Mouse (Mus musculus) embryonic facial prominence, embryonic 15.5 days (tissue): ENCODE data around the gene Aqp5. TPM values are rescaled to one million over a fixed set of nuclear protein-coding genes. Genes with fewer than 3 reads are reported as not detected.

Source experiments
- ATAC-seq: fragments of 200-750 bp; cut with Nextera tagmentation; 2 replicates; pipeline ENCODE4 v1.8.0; 2017; ENCODE audit warnings: low read depth, moderate TSS enrichment; ENCODE audit not compliant: insufficient number of reproducible peaks, low FRiP score, low TSS enrichment
- H3K27ac ChIP-seq: fragments of 300-500 bp; sonication (generic); replicated peaks from 2 replicates; pipeline ENCODE4 v1.5.1; 2015; ENCODE audit warnings: mild to moderate bottlenecking, inconsistent platforms
- H3K27me3 ChIP-seq: fragments of 300-500 bp; sonication (generic); 2 replicates; pipeline ENCODE4 v1.6.1; 2015; ENCODE audit warnings: inconsistent platforms
- H3K36me3 ChIP-seq: fragments of 300-500 bp; sonication (generic); 2 replicates; pipeline ENCODE4 v1.6.1; 2015; ENCODE audit warnings: mild to moderate bottlenecking, inconsistent platforms
- H3K4me1 ChIP-seq: fragments of 300-500 bp; sonication (generic); 2 replicates; pipeline ENCODE4 v1.6.1; 2015; ENCODE audit warnings: inconsistent platforms
- H3K4me2 ChIP-seq: fragments of 300-500 bp; sonication (generic); replicated peaks from 2 replicates; pipeline ENCODE4 v1.6.1; 2015; ENCODE audit warnings: mild to moderate bottlenecking, inconsistent platforms
- H3K4me3 ChIP-seq: fragments of 300-500 bp; sonication (generic); replicated peaks from 2 replicates; pipeline ENCODE4 v1.5.1; 2015; ENCODE audit warnings: mild to moderate bottlenecking, inconsistent platforms
- H3K9ac ChIP-seq: fragments of 300-500 bp; sonication (generic); 2 replicates; pipeline ENCODE4 v1.6.1; 2015; ENCODE audit warnings: inconsistent platforms
- H3K9me3 ChIP-seq: fragments of 300-500 bp; sonication (generic); replicated peaks from 2 replicates; pipeline ENCODE4 v1.6.1; 2016; ENCODE audit warnings: inconsistent platforms
- WGBS: fragments of 180-500 bp; shearing (Covaris S2); methylation state at CpG from one replicate; pipeline ENCODE4 v1.1.7; 2015; 5-methylcytosine and 5-hydroxymethylcytosine counted together
- polyA plus RNA-seq: library from polyadenylated mRNA; unstranded; fragments of >200 nt; fragmentation: Nextera tagmentation; extraction: Ambion mirVana; gene quantifications from 2 replicates; pipeline ENCODE4 v1.2.1, GENCODE M21; 2015

Gene Aqp5
- polyA plus RNA-seq, 1 experiment from 2014 or later, result 6.0 TPM

- Histone ChIP-seq H3K9me3 (no peaks in the 10 kb centered on the region), H3K4me3 (no peak overlapping the region), H3K36me3 (peaks cover 54% of the 10 kb centered on the region), H3K27me3 (no peaks in the 10 kb centered on the region), H3K27ac (no peak overlapping the region), H3K4me2 (no peak overlapping the region), H3K9ac (no peak overlapping the region), H3K4me1 (0 out of 2 replicates have a peak, but pooled peaks cover 7% of the 10 kb centered on the region)
- WGBS, result 51% methylated on average over 12 of the region's 12 CpGs
- no peak for ATAC-seq
Observed at GRCm38 (mm10) chr15:99637405-99638123, 47.0 kb downstream of the Aqp5 start.

DNA sequence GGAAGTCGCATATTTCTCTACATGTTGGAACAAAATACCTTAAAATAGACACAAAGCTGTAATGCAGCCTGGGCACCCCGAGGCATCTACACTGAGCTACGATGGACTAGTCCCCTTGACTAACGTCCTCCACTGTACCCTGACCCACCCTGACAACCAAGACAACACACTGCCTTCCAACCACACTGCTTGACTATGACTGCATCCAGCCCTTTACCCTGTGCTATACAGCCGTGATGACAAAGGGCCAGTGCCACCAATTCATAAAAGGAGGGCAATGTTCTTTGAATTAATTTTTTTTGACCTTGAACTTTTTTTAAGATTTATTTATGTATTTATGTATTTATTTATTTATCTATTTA, 47.5 kb downstream of the Aqp5 start:
- Histone ChIP-seq H3K4me3 (no peak overlapping the region), H3K27me3 (no peaks in the 10 kb centered on the region), H3K9ac (no peak overlapping the region), H3K4me2 (no peak overlapping the region), H3K9me3 (no peaks in the 10 kb centered on the region), H3K4me1 (0 out of 2 replicates have a peak, but pooled peaks cover 7% of the 10 kb centered on the region), H3K27ac (no peak overlapping the region), H3K36me3 (peaks cover 50% of the 10 kb centered on the region)
- WGBS, result 58% methylated on average over 5 of the region's 5 CpGs
- no peak for ATAC-seq

GRCm38 (mm10) chr15:99642622-99643021, 52.0 kb downstream of the Aqp5 start:
- Histone ChIP-seq H3K4me1 (peaks cover 32% of the 10 kb centered on the region), H3K27ac (no peak overlapping the region), H3K36me3 (peaks cover 9% of the 10 kb centered on the region; the same call in 1 of the 2 replicates), H3K4me2 (no peak overlapping the region), H3K9ac (no peak overlapping the region), H3K4me3 (no peak overlapping the region), H3K9me3 (no peaks in the 10 kb centered on the region), H3K27me3 (no peaks in the 10 kb centered on the region)
- no peak for ATAC-seq
- 60% methylated on average over 6 of the region's 6 CpGs for WGBS

DNA sequence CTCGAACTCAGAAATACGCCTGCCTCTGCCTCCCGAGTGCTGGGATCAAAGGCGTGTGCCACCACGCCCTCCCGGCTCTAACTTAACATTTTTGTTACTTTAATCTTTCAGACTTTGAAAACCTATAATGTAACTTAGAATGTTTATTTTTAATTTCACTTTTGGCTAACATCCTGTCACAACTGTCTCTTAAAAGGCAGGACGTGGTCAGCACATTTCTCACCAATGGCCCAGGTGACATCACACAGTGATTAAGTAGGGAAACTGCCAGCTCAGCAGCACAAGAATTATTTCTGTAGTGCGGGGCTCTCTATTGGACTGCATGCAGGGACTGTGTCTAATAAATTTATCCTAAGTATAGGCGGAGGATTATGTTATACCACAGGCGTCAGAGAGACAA, 53.2 kb downstream of the Aqp5 start:
- Histone ChIP-seq H3K27ac (no peak overlapping the region), H3K4me2 (no peak overlapping the region), H3K9ac (no peak overlapping the region), H3K27me3 (no peaks in the 10 kb centered on the region), H3K4me1 (peaks cover 40% of the 10 kb centered on the region), H3K4me3 (no peak overlapping the region), H3K36me3 (peaks cover 8% of the 10 kb centered on the region; the same call in 1 of the 2 replicates), H3K9me3 (no peaks in the 10 kb centered on the region)
- 78% methylated on average over 10 of the region's 10 CpGs for WGBS
- ATAC-seq, result no peak

Other genes starting within 250 kb of the Aqp5 start
- gene Fmnl3, start 220.3 kb upstream of the Aqp5 start, polyA plus RNA-seq, result 28.3 and 28.9 TPM in 2 replicates
- gene Tmbim6, start 197.9 kb upstream of the Aqp5 start, polyA plus RNA-seq, result 338 and 362 TPM in 2 replicates
- gene Nckap5l, start 133.0 kb upstream of the Aqp5 start, polyA plus RNA-seq, result 11.7 and 14.9 TPM in 2 replicates
- 13.1 and 13.4 TPM in 2 replicates for gene Bcdin3d, start 116.1 kb upstream of the Aqp5 start, polyA plus RNA-seq
- gene Faim2, start 62.6 kb upstream of the Aqp5 start, polyA plus RNA-seq, result 3.3 and 7.3 TPM in 2 replicates
- not detected in 2 replicates for gene Aqp2, start 11.7 kb upstream of the Aqp5 start, polyA plus RNA-seq
- gene Aqp6, start 10.6 kb downstream of the Aqp5 start, polyA plus RNA-seq, result not detected in 2 replicates
- gene Racgap1, start 60.9 kb downstream of the Aqp5 start, polyA plus RNA-seq, result 110 and 118 TPM in 2 replicates
- gene Asic1, start 79.6 kb downstream of the Aqp5 start, polyA plus RNA-seq, result 4.4 and 4.6 TPM in 2 replicates
- 37.4 and 40.1 TPM in 2 replicates for gene Smarcd1, start 111.3 kb downstream of the Aqp5 start, polyA plus RNA-seq
- gene Gm17349, start 114.7 kb downstream of the Aqp5 start, polyA plus RNA-seq, result not detected in 2 replicates
- gene Gpd1, start 126.7 kb downstream of the Aqp5 start, polyA plus RNA-seq, result 0.76 and 1.0 TPM in 2 replicates
- gene Cox14, start 134.8 kb downstream of the Aqp5 start, polyA plus RNA-seq, result 178 and 181 TPM in 2 replicates
- gene Cers5, start 182.1 kb downstream of the Aqp5 start, polyA plus RNA-seq, result 73.7 and 78.3 TPM in 2 replicates